Mouse (Mus musculus): Measurements from ENCODE around the gene Hpse.

- TF ChIP-seq TAL1 (conservative IDR thresholded peaks at IDR 0.05; ENCODE audit: low read depth, low read length): no peak
- TF ChIP-seq CTCF (IDR thresholded peaks at IDR 0.05; ENCODE audit: low read depth, low read length): no peak
These were observed 32.1 kb upstream of the Hpse start for GRCm38 (mm10) chr5:100751655-100752054.

All from G1E (cell line).